Mouse (Mus musculus): Measurements from ENCODE around the gene Hivep3. TPM values are rescaled to one million over a fixed set of nuclear protein-coding genes. Genes with fewer than 3 reads are reported as not detected.
A peak's percentile ranks its signal among the peaks of the same experiment; 100 is the strongest.

The Hivep3 gene
- total and polyA plus RNA-seq, 3 experiments = 4.3 to 12.9 (median 8.3) TPM

- DNase-seq = no peak
Measured at GRCm38 (mm10) chr4:120106362-120106761, 372.8 kb downstream of the Hivep3 start.

GRCm38 (mm10) chr4:120107787-120108186 is 374.2 kb downstream of the Hivep3 start:
- no peak for DNase-seq

- DNase-seq = no peak
Measured at GRCm38 (mm10) chr4:120115516-120115915, 381.9 kb downstream of the Hivep3 start.

- DNase-seq = no peak
Measured at GRCm38 (mm10) chr4:120116312-120116711, 382.7 kb downstream of the Hivep3 start.

GRCm38 (mm10) chr4:120120276-120120675 is 386.7 kb downstream of the Hivep3 start:
- DNase-seq = peak; percentile 79

- DNase-seq = no peak
Measured at GRCm38 (mm10) chr4:120124656-120125055, 391.1 kb downstream of the Hivep3 start.

- DNase-seq = peak; percentile 41
Measured at GRCm38 (mm10) chr4:120126047-120126446, 392.5 kb downstream of the Hivep3 start.

GRCm38 (mm10) chr4:120127333-120127732 is 393.7 kb downstream of the Hivep3 start:
- DNase-seq = no peak

- DNase-seq = peak; percentile 91
Measured at GRCm38 (mm10) chr4:120128033-120128432, 394.4 kb downstream of the Hivep3 start.

GRCm38 (mm10) chr4:120129233-120129885 is 395.8 kb downstream of the Hivep3 start:
- DNase-seq = peak; percentile 57

- no peak for DNase-seq
Measured at GRCm38 (mm10) chr4:120130926-120131325, 397.3 kb downstream of the Hivep3 start.

- DNase-seq = peak; percentile 94
Measured at GRCm38 (mm10) chr4:120131441-120132220, 398.0 kb downstream of the Hivep3 start.

- no peak for DNase-seq
Measured at GRCm38 (mm10) chr4:120134223-120134622, 400.6 kb downstream of the Hivep3 start.

- no peak for DNase-seq
Measured at GRCm38 (mm10) chr4:120141810-120142209, 408.2 kb downstream of the Hivep3 start.

GRCm38 (mm10) chr4:120142905-120143304 is 409.3 kb downstream of the Hivep3 start:
- no peak for DNase-seq

GRCm38 (mm10) chr4:120144343-120144742 is 410.8 kb downstream of the Hivep3 start:
- DNase-seq = peak; percentile 58

- no peak for DNase-seq
Measured at GRCm38 (mm10) chr4:120145931-120146330, 412.3 kb downstream of the Hivep3 start.

- peak; percentile 94 for DNase-seq
Measured at GRCm38 (mm10) chr4:120148291-120149141, 414.9 kb downstream of the Hivep3 start.

- no peak for DNase-seq
Measured at GRCm38 (mm10) chr4:120149142-120149524, 415.5 kb downstream of the Hivep3 start.

- DNase-seq = peak; percentile 65
Measured at GRCm38 (mm10) chr4:120150345-120150920, 416.8 kb downstream of the Hivep3 start.

- DNase-seq = no peak
Measured at GRCm38 (mm10) chr4:120151906-120152305, 418.3 kb downstream of the Hivep3 start.

GRCm38 (mm10) chr4:120152648-120153047 is 419.1 kb downstream of the Hivep3 start:
- no peak for DNase-seq

Data from adrenal gland, adult 2 months (tissue).